Mouse (Mus musculus) embryonic fibroblast, embryonic 13.5 days (primary cell): ENCODE measurements around the gene Cdc14a. TPM values are rescaled to one million over a fixed set of nuclear protein-coding genes. Genes with fewer than 3 reads are reported as not detected.

Source experiments
- H3K27ac ChIP-seq: 2 replicates; pipeline ENCODE4 v1.5.1; 2012; ENCODE audit warnings: low read length, control low read depth, inconsistent platforms; ENCODE audit not compliant: insufficient read depth
- H3K4me1 ChIP-seq: 2 replicates; pipeline ENCODE4 v1.6.1; 2011; ENCODE audit warnings: low read length; ENCODE audit not compliant: control insufficient read depth, insufficient read depth
- H3K4me3 ChIP-seq: 2 replicates; pipeline ENCODE4 v1.5.1; 2011; ENCODE audit warnings: mild to moderate bottlenecking, control low read depth, low read length; ENCODE audit not compliant: insufficient read depth
- CTCF ChIP-seq: IDR thresholded peaks from 2 replicates; pipeline ENCODE4 v1.5.1; 2011; ENCODE audit warnings: mild to moderate bottlenecking, control low read depth, low read length, moderate library complexity, borderline replicate concordance; ENCODE audit not compliant: insufficient read depth
- POLR2A ChIP-seq: IDR thresholded peaks from 2 replicates; pipeline ENCODE4 v1.6.1; 2011; ENCODE audit warnings: low read depth, mild to moderate bottlenecking, control low read depth, low read length, moderate library complexity
- polyA plus RNA-seq: library from polyadenylated mRNA; stranded (reverse); fragments of >200 nt; gene quantifications from 2 replicates; pipeline ENCODE4 v1.2.4, GENCODE M21; 2011; ENCODE audit warnings: low read depth; ENCODE audit not compliant: missing spikeins, insufficient read length

The Cdc14a gene
- polyA plus RNA-seq, 1 experiment, result 2.6 TPM

DNA sequence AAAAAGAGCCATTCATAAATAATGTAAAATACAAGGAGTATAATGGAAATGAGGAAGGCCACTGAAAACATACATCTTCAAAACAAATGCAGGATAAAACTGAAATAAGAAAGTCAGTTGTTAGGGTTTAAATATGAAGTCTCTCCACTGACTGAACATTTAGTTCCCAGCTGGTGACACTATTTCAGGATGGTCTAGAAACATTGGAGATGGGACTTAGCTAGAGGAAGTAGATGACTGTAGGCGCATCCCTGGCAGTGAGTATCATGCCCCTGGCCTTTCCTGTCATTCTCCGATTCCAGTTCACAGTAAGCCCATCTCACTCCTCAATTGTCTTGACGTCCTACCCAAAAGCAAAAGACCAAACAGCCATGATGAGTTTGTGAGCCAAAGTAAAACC is 190.3 kb downstream of the Cdc14a start:
- no peak overlapping the region for H3K4me3 ChIP-seq
- TF ChIP-seq POLR2A, result no peak
- no peak for TF ChIP-seq CTCF
- no peak overlapping the region for H3K27ac ChIP-seq
- H3K4me1 ChIP-seq, result no peaks in the 10 kb centered on the region

DNA sequence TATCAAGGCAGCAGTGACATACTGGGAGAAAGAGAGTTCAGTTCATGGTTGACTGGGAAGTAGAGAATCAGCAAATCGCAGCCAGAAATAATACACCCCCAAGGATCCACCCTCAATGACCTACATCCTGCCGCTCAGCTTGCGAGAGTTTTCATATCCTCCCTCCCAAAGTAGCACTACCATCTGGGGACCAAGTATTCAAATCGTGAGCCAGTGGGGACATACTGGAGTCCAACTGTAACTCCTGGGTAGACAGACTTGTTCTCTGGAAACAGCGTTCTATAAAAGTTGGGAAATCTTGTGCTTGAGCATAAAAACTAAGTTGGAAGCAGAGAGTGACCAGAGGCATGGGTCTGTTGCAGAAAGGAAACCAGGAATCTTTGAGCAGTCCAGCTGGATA is 191.1 kb downstream of the Cdc14a start:
- Histone ChIP-seq H3K4me1 (no peaks in the 10 kb centered on the region), H3K27ac (no peak overlapping the region), H3K4me3 (no peak overlapping the region)
- no peak for TF ChIP-seq POLR2A
- TF ChIP-seq CTCF, result no peak

- no peak for TF ChIP-seq POLR2A
- no peak for TF ChIP-seq CTCF
- Histone ChIP-seq H3K4me3 (no peak overlapping the region), H3K4me1 (no peaks in the 10 kb centered on the region), H3K27ac (no peak overlapping the region)
These were observed 194.5 kb downstream of the Cdc14a start for GRCm38 (mm10) chr3:116229336-116229735.

DNA sequence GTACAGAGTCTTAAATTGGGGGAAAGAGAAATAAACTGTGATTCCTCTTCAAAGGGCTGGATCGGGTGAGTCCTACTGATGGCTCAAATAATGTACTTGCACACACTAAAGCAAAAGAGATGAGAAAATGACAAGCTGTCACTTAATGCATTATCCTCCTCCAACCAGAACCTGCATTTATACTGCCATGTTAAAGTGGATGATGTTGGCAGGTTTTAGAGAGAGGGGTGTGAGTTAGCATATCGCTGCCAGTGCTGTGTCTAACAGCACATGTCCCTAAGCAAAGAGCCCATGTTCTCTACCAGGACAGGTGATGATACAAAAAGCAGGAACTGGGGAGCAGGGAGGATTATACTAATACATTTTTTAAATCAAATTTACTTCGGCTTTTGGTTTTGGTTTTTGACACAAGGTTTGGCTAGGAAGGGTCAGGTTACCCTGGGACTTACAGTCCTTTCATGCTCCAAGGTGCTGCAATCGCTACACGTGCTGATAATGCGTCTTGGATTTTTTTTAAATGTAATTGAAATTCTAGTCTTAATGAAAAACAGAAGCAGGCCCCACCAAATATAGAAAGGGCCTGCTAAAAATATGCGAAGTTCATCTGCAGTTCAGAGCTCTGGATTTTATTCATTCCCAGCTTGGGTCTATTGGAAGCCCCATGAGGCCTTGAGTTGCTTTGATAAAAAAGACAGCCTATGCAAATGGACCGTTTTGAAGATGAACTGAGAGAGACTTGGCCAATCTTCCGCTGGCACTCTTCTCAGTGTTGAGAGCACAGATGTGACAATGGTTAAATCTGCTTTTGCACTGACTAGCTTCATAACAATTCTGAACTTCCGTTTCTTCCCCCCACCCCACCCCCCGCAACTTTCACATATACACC is 195.2 kb downstream of the Cdc14a start:
- no peak for TF ChIP-seq CTCF
- TF ChIP-seq POLR2A, result no peak

GRCm38 (mm10) chr3:116227383-116227782 is 196.4 kb downstream of the Cdc14a start:
- Histone ChIP-seq H3K4me3 (no peak overlapping the region), H3K4me1 (no peaks in the 10 kb centered on the region), H3K27ac (no peak overlapping the region)
- TF ChIP-seq POLR2A (no peak), CTCF (no peak)

More for the DNA sequence above, 195.2 kb downstream of the Cdc14a start:
- no peak overlapping the region for H3K4me3 ChIP-seq
- no peaks in the 10 kb centered on the region for H3K4me1 ChIP-seq
- no peak overlapping the region for H3K27ac ChIP-seq

- H3K4me3 ChIP-seq, result no peak overlapping the region
- TF ChIP-seq POLR2A (no peak), CTCF (no peak)
- H3K4me1 ChIP-seq, result no peaks in the 10 kb centered on the region
- peak overlapping the region; percentile 30; the same call in 1 of the 2 replicates for H3K27ac ChIP-seq
These were observed 196.9 kb downstream of the Cdc14a start for GRCm38 (mm10) chr3:116226915-116227314.

Other genes with a start within 250 kb of the Cdc14a start
- gene Gpr88, start 170.5 kb downstream of the Cdc14a start, polyA plus RNA-seq, result 2.2 and 5.6 TPM in 2 replicates
- gene Rtca, start 84.2 kb upstream of the Cdc14a start, polyA plus RNA-seq, result 44.7 and 45.1 TPM in 2 replicates
- 22.0 and 22.8 TPM in 2 replicates for gene Dbt, start 89.0 kb upstream of the Cdc14a start, polyA plus RNA-seq
- gene Lrrc39, start 138.9 kb upstream of the Cdc14a start, polyA plus RNA-seq, result 0.43 TPM in 1 of 2 replicates, not detected in the other
- gene Sass6, start 170.9 kb upstream of the Cdc14a start, polyA plus RNA-seq, result 11.5 and 14.6 TPM in 2 replicates
- 19.0 and 21.2 TPM in 2 replicates for gene Trmt13, start 190.6 kb upstream of the Cdc14a start, polyA plus RNA-seq
- gene Mfsd14a, start 238.6 kb upstream of the Cdc14a start, polyA plus RNA-seq, result 41.4 and 45.4 TPM in 2 replicates